ENCODE assay signal across 8 mouse cellular contexts in the genomic region with DNA sequence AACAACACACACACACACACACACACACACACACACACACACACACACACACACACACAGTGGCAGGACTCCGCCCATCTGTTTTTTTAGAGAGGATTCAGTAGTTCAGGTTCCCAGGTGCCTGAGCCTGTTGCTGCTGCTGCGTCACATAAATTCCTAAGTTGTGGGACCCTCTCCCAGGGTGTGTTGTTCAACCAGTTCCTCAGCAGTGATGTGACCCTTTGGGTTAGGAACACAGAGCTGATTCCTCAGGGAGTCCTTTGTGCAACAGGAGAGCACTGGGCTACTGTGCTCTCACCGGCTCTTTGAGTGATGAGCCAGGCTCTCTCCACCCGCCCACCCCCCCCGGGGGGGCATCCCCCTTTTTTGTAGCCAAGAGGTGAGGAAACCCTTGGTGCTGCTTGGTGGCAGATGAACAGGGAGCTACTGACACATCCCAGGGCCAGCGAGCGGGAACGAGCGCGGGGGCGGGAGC. TPM values are rescaled to one million over a fixed set of nuclear protein-coding genes. Genes with fewer than 3 reads are reported as not detected.
A peak's percentile ranks its signal among the peaks of the same experiment; 100 is the strongest.
DNase-seq lines count a peak whose midpoint lies in the region; ATAC-seq and TF ChIP-seq lines count a peak whose summit lies in the region.

A gene (plus strand): TSS at position 453 of the 475 bp plus-strand sequence.

- H3K4me3 ChIP-seq in embryonic facial prominence, embryonic 14.5 days (ENCODE audit: low read depth, low read length), result peak within 1 kb of the TSS; percentile 57
- H3K4me3 ChIP-seq in limb, embryonic 12.5 days (replicated peaks), result peak within 1 kb of the TSS; percentile 57
- H3K4me3 ChIP-seq in small intestine, adult 2 months (ENCODE audit: low read depth, low read length), result peak within 1 kb of the TSS; percentile 38

- H3K4me1 ChIP-seq in embryonic facial prominence, embryonic 14.5 days (ENCODE audit: control insufficient read depth, insufficient read depth, low read length), result no peaks in the 10 kb centered on the region
- H3K4me1 ChIP-seq in limb, embryonic 12.5 days (replicated peaks), result peaks cover 13% of the 10 kb centered on the region
- H3K4me1 ChIP-seq in small intestine, adult 2 months (ENCODE audit: control insufficient read depth, insufficient read depth, insufficient read length, low read length), result no peaks in the 10 kb centered on the region

- 8% methylated on average over 11 of the region's 11 CpGs for WGBS in embryonic facial prominence, embryonic 14.5 days
- WGBS in limb, embryonic 12.5 days, result 7% methylated on average over 11 of the region's 11 CpGs
- 9% methylated on average over 11 of the region's 11 CpGs for WGBS in small intestine, adult 2 months

- no peak for ATAC-seq in CD4-positive, CD25-positive, alpha-beta regulatory T cell, adult 4 months
- ATAC-seq in embryonic facial prominence, embryonic 14.5 days (ENCODE audit: low read depth), result 0 out of 2 replicates have a peak, but pooled peaks have one; percentile 30
- peak; percentile 79 for ATAC-seq in limb, embryonic 12.5 days (ENCODE audit: insufficient number of reproducible peaks, insufficient read depth, low FRiP score, low TSS enrichment, low read depth)

- H3K27me3 ChIP-seq in embryonic facial prominence, embryonic 14.5 days (replicated peaks; ENCODE audit: control insufficient read depth, insufficient read depth, low read length), result peaks cover 45% of the 10 kb centered on the region
- peaks cover 36% of the 10 kb centered on the region for H3K27me3 ChIP-seq in limb, embryonic 12.5 days
- peaks cover 13% of the 10 kb centered on the region for H3K27me3 ChIP-seq in small intestine, adult 2 months (ENCODE audit: control insufficient read depth, insufficient read depth, low read length)

- H3K4me2 ChIP-seq in embryonic facial prominence, embryonic 14.5 days (ENCODE audit: low read depth, low read length), result peak within 1 kb of the TSS; percentile 98
- H3K4me2 ChIP-seq in limb, embryonic 12.5 days, result peak within 1 kb of the TSS; percentile 94

- H3K9ac ChIP-seq in embryonic facial prominence, embryonic 14.5 days (ENCODE audit: low read depth, low read length), result peak within 1 kb of the TSS; percentile 60
- H3K9ac ChIP-seq in limb, embryonic 12.5 days (replicated peaks), result peak within 1 kb of the TSS; percentile 62

- TF ChIP-seq CTCF in small intestine, adult 2 months (IDR thresholded peaks at IDR 0.05; ENCODE audit: extremely low read depth, insufficient read length, insufficient replicate concordance, low read depth, low read length), result no peak

- intact Hi-C loops in heart, postnatal 14 days (cut with DNase I), result no loop called here

- H3K36me3 ChIP-seq in embryonic facial prominence, embryonic 14.5 days (ENCODE audit: control insufficient read depth, insufficient read depth, low read length), result no peaks in the 10 kb centered on the region
- H3K36me3 ChIP-seq in limb, embryonic 12.5 days, result no peaks in the 10 kb centered on the region
- no peaks in the 10 kb centered on the region for H3K36me3 ChIP-seq in small intestine, adult 2 months (ENCODE audit: control insufficient read depth, insufficient read depth, low read length)

- TF ChIP-seq POLR2A in small intestine, adult 2 months (IDR thresholded peaks at IDR 0.05; ENCODE audit: low read depth, low read length), result no peak

- no peaks in the 10 kb centered on the region for H3K9me3 ChIP-seq in embryonic facial prominence, embryonic 14.5 days (ENCODE audit: control insufficient read depth, low read length)
- H3K9me3 ChIP-seq in limb, embryonic 12.5 days, result no peaks in the 10 kb centered on the region

- H3K27ac ChIP-seq in embryonic facial prominence, embryonic 14.5 days (replicated peaks; ENCODE audit: low read depth, low read length), result no peak within 1 kb of the TSS
- no peak within 1 kb of the TSS for H3K27ac ChIP-seq in limb, embryonic 12.5 days
- H3K27ac ChIP-seq in small intestine, adult 2 months (ENCODE audit: insufficient read depth, low read depth, low read length), result no peak within 1 kb of the TSS

- no peak for DNase-seq in adrenal gland, postnatal 10 days
- DNase-seq in adrenal gland, adult (ENCODE audit: inconsistent age in 2 of 2, low spot score in 1 of 2), result no peak
- peak; percentile 28 for DNase-seq in embryonic facial prominence, embryonic 14.5 days (ENCODE audit: low spot score)
- DNase-seq in heart, postnatal 14 days, result no peak
- no peak for DNase-seq in thymus, postnatal 25 days

RNA-seq across cellular contexts. Expression of the gene that starts here (rescaled TPM):
- total RNA-seq in adrenal gland, postnatal 10 days (2021), result 10 to 100 TPM; 16.2 to 23.1 TPM
- 10 to 100 TPM; 68.4 to 84.0 TPM for polyA plus RNA-seq in CD4-positive, CD25-positive, alpha-beta regulatory T cell, adult 4 months (2017; shearing (Covaris generic))
- 19.1 and 19.4 TPM in 2 replicates for polyA plus RNA-seq in embryonic facial prominence, embryonic 14.5 days (2014; fragmentation: Nextera tagmentation; extraction: Ambion mirVana)
- 10 to 100 TPM; 45.3 to 46.5 TPM for total RNA-seq in heart, postnatal 14 days (2021)
- polyA plus RNA-seq in limb, embryonic 12.5 days (2016; fragmentation: Nextera tagmentation; extraction: Ambion mirVana), result 8.4 and 9.1 TPM in 2 replicates
- polyA plus RNA-seq in small intestine, adult 2 months (2012; rRNA removed), result 1.8 and 2.5 TPM in 2 replicates
